Mouse (Mus musculus) liver, embryonic 14.5 days (tissue): ENCODE data around the gene Slc25a35. TPM values are rescaled to one million over a fixed set of nuclear protein-coding genes. Genes with fewer than 3 reads are reported as not detected.
A peak's percentile ranks its signal among the peaks of the same experiment; 100 is the strongest.

Source experiments
- ATAC-seq: fragments of 200-750 bp; cut with Nextera tagmentation; 2 replicates; pipeline ENCODE4 v1.8.0; 2017; ENCODE audit warnings: moderate number of reproducible peaks, mild to moderate bottlenecking, moderate library complexity; ENCODE audit not compliant: insufficient read depth
- DNase-seq, 3 experiments: peaks; one replicate each; pipeline ENCODE4 v3.0.0-alpha.2; 2012 to 2013; ENCODE audit warnings: low read depth in 3 of 3, low spot score in 3 of 3
- H3K27ac ChIP-seq: fragments of 300-500 bp; sonication (generic); 2 replicates; pipeline ENCODE4 v1.5.1; 2014; ENCODE audit warnings: moderate library complexity, mild to moderate bottlenecking, control low read depth, inconsistent platforms
- H3K27me3 ChIP-seq: fragments of 300-500 bp; sonication (generic); 2 replicates; pipeline ENCODE4 v1.6.1; 2014; ENCODE audit warnings: mild to moderate bottlenecking, low read length, moderate library complexity; ENCODE audit not compliant: control insufficient read depth, insufficient read depth
- H3K36me3 ChIP-seq: fragments of 300-500 bp; sonication (generic); replicated peaks from 2 replicates; pipeline ENCODE4 v1.6.1; 2014; ENCODE audit warnings: low read depth; ENCODE audit not compliant: control insufficient read depth, insufficient read depth
- H3K4me1 ChIP-seq, 2 experiments: fragments of 200-500 bp in 1 of 2; fragments of 300-500 bp in 1 of 2; sonication (generic) in 1 of 2; replicated peaks; 2 replicates each; pipeline ENCODE4 v1.6.1; 2012 to 2014; ENCODE audit warnings: antibody characterized with exemption in 1 of 2, inconsistent platforms in 1 of 2, low read length in 1 of 2; ENCODE audit not compliant: control insufficient read depth in 2 of 2, insufficient read depth in 2 of 2
- H3K4me2 ChIP-seq: fragments of 300-500 bp; sonication (generic); 2 replicates; pipeline ENCODE4 v1.6.1; 2014; ENCODE audit warnings: low read depth, mild to moderate bottlenecking, control low read depth, moderate library complexity
- H3K4me3 ChIP-seq, 2 experiments: fragments of 200-500 bp in 1 of 2; fragments of 300-500 bp in 1 of 2; sonication (generic) in 1 of 2; 2 replicates each; pipeline ENCODE4 v1.5.1; 2012 to 2014; ENCODE audit warnings: low read depth in 2 of 2, low read length in 2 of 2, mild to moderate bottlenecking in 2 of 2, control low read depth in 1 of 2, inconsistent platforms in 1 of 2, moderate library complexity in 1 of 2; ENCODE audit not compliant: insufficient read depth in 1 of 2
- H3K9ac ChIP-seq: fragments of 300-500 bp; sonication (generic); replicated peaks from 2 replicates; pipeline ENCODE4 v1.6.1; 2014; ENCODE audit warnings: mild to moderate bottlenecking, control low read depth, moderate library complexity
- H3K9me3 ChIP-seq: fragments of 300-500 bp; sonication (generic); 2 replicates; pipeline ENCODE4 v1.6.1; 2016; ENCODE audit warnings: low read length, mixed read lengths; ENCODE audit not compliant: control insufficient read depth
- CTCF ChIP-seq: IDR thresholded peaks from 2 replicates; pipeline ENCODE4 v1.5.1; 2016; ENCODE audit warnings: antibody characterized with exemption, low read depth, control low read depth
- EP300 ChIP-seq: IDR thresholded peaks from 2 replicates; pipeline ENCODE4 v1.6.1; 2016; ENCODE audit warnings: antibody characterized with exemption, low read depth
- WGBS: fragments of 180-500 bp; shearing (Covaris S2); extraction: QIAGEN DNeasy Blood & Tissue Kit; methylation state at CpG from one replicate; pipeline ENCODE4 v1.1.7; 2014; ENCODE audit not compliant: insufficient replicate concordance; 5-methylcytosine and 5-hydroxymethylcytosine counted together
- polyA plus RNA-seq, 2 experiments: library from polyadenylated mRNA; depleted of rRNA in 1 of 2; stranded (reverse) in 1 of 2; unstranded in 1 of 2; fragments of >200 nt; fragmentation: Nextera tagmentation in 1 of 2; extraction: Ambion mirVana in 1 of 2; gene quantifications; 2 replicates each; pipeline versions ENCODE4 v1.2.1 to v1.2.3; 2012 to 2014

The Slc25a35 gene
- polyA plus RNA-seq, 2 experiments, result 0.13 to 0.59 TPM

DNA sequence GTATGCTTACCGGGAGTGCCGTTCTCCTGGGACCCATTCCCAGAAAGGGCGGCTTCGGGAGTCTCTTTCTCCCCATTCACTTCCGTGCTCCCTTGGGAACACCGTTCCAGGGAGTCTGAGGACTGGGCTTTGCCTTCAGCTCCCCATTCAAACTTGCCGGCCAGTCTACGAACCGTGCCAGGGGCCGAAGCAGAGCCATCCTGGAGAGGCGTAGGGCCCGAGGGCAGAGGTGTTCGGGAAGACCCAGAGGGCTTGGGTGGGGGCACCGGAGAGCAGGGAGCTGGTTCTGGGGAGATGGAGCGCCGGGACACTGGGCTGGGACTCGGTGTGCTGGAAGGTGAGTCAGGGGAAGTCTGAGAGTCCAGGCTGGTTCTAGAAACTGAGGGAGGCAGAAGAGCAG is 13.5 kb upstream of the Slc25a35 start:
- Histone ChIP-seq H3K9me3 (no peaks in the 10 kb centered on the region), H3K36me3 (no peaks in the 10 kb centered on the region), H3K9ac (no peak overlapping the region), H3K4me2 (peak overlapping the region; percentile 41), H3K4me1 (no peaks in the 10 kb centered on the region), H3K4me3 (0 out of 4 replicates have a peak overlapping the region, but pooled peaks of 1 of the 2 experiments have one; percentile 12), H3K27ac (no peak overlapping the region), H3K27me3 (peaks cover 35% of the 10 kb centered on the region)
- no peak for TF ChIP-seq EP300
- no peak for TF ChIP-seq CTCF
- no peak for DNase-seq
- no peak for ATAC-seq
- WGBS, result 7% methylated on average over 17 of the region's 17 CpGs

GRCm38 (mm10) chr11:68955473-68955872 is 12.5 kb upstream of the Slc25a35 start:
- Histone ChIP-seq H3K27me3 (peaks cover 35% of the 10 kb centered on the region), H3K4me1 (no peaks in the 10 kb centered on the region), H3K9ac (no peak overlapping the region), H3K27ac (no peak overlapping the region), H3K4me3 (no peak overlapping the region), H3K36me3 (no peaks in the 10 kb centered on the region), H3K4me2 (no peak overlapping the region), H3K9me3 (no peaks in the 10 kb centered on the region)
- TF ChIP-seq EP300 (no peak), CTCF (no peak)
- DNase-seq, result no peak
- no peak for ATAC-seq
- 55% methylated on average over 5 of the region's 5 CpGs for WGBS

GRCm38 (mm10) chr11:68956107-68956506 is 11.8 kb upstream of the Slc25a35 start:
- Histone ChIP-seq H3K4me2 (no peak overlapping the region), H3K9me3 (no peaks in the 10 kb centered on the region), H3K4me3 (no peak overlapping the region), H3K27ac (no peak overlapping the region), H3K4me1 (no peaks in the 10 kb centered on the region), H3K27me3 (peaks cover 35% of the 10 kb centered on the region), H3K36me3 (no peaks in the 10 kb centered on the region), H3K9ac (no peak overlapping the region)
- ATAC-seq (no peak), DNase-seq (no peak)
- TF ChIP-seq CTCF (no peak), EP300 (no peak)
- WGBS, result 35% methylated on average over 3 of the region's 3 CpGs

DNA sequence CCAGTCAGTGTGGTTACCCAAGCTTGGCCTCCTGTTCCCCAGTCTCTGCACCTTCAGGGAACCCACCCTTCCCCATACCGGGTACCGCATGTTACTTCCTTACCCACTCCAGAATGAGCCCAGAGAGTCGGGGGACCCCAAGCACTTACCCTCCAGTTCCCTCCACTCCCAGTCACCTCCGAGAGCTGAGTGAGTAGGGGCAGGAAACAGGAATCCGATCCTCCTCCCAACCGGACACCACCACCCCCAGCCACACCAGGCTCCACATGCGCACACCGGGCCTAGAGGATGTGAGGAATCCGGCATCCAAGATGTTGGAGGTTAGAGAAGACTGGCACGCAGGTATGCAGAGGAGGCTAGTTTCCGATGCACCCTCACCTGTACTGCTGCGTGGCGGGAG is 11.2 kb upstream of the Slc25a35 start:
- Histone ChIP-seq H3K36me3 (no peaks in the 10 kb centered on the region), H3K4me2 (no peak overlapping the region), H3K4me1 (no peaks in the 10 kb centered on the region), H3K9ac (no peak overlapping the region), H3K4me3 (no peak overlapping the region), H3K27me3 (peaks cover 35% of the 10 kb centered on the region), H3K27ac (no peak overlapping the region), H3K9me3 (no peaks in the 10 kb centered on the region)
- no peak for ATAC-seq
- 25% methylated on average over 13 of the region's 13 CpGs for WGBS
- TF ChIP-seq CTCF (no peak), EP300 (no peak)
- DNase-seq, result no peak

- no peaks in the 10 kb centered on the region for H3K9me3 ChIP-seq
- ATAC-seq, result no peak
- H3K27ac ChIP-seq, result no peak within 1 kb of the TSS
- no peak within 1 kb of the TSS for H3K4me3 ChIP-seq
- no peak for DNase-seq
- no peak for TF ChIP-seq EP300
- TF ChIP-seq CTCF, result no peak
- WGBS, result 25% methylated on average over 8 of the region's 8 CpGs
- no peak within 1 kb of the TSS for H3K4me2 ChIP-seq
- no peaks in the 10 kb centered on the region for H3K36me3 ChIP-seq
- no peaks in the 10 kb centered on the region; a peak in 1 of 4 replicates for H3K4me1 ChIP-seq
- H3K9ac ChIP-seq, result no peak within 1 kb of the TSS
- peaks cover 32% of the 10 kb centered on the region for H3K27me3 ChIP-seq
These were observed 10.6 kb upstream of the Slc25a35 start, which contains the start of gene Arhgef15 for GRCm38 (mm10) chr11:68957308-68957707. Gene Arhgef15, minus strand, starts transcription at chr11:68957480.
